Mouse (Mus musculus) MEL (cell line): ENCODE measurements around the gene Gad1. TPM values are rescaled to one million over a fixed set of nuclear protein-coding genes. Genes with fewer than 3 reads are reported as not detected.

ENCODE experiments used
- DNase-seq: peaks from one replicate; pipeline ENCODE4 v3.0.0; 2011; ENCODE audit warnings: low read depth, low spot score
- H3K27ac ChIP-seq: 2 replicates; pipeline ENCODE4 v1.5.1; 2012; ENCODE audit warnings: low read depth, mild to moderate bottlenecking, control low read depth, low read length, moderate library complexity; ENCODE audit not compliant: control insufficient read depth
- H3K27me3 ChIP-seq, 2 experiments: fragments of 150-350 bp in 1 of 2; sonication (generic) in 1 of 2; 2 replicates each; pipeline ENCODE4 v1.6.1; 2012; ENCODE audit warnings: low read length in 2 of 2, mild to moderate bottlenecking in 2 of 2, improper control_type of control experiment in 1 of 2, moderate library complexity in 1 of 2; ENCODE audit not compliant: insufficient read depth in 2 of 2, control insufficient read depth in 1 of 2
- H3K36me3 ChIP-seq, 2 experiments: 2 replicates each; pipeline ENCODE4 v1.6.1; 2012 to 2014; ENCODE audit warnings: low read length in 2 of 2, improper control_type of control experiment in 1 of 2, inconsistent platforms in 1 of 2, mild to moderate bottlenecking in 1 of 2; ENCODE audit not compliant: insufficient read depth in 2 of 2, control insufficient read depth in 1 of 2
- H3K4me1 ChIP-seq, 2 experiments: fragments of 150-350 bp in 1 of 2; sonication (generic) in 1 of 2; 2 replicates each; pipeline ENCODE4 v1.6.1; 2012; ENCODE audit warnings: low read length in 2 of 2, improper control_type of control experiment in 1 of 2, mild to moderate bottlenecking in 1 of 2; ENCODE audit not compliant: insufficient read depth in 2 of 2, control insufficient read depth in 1 of 2
- H3K4me3 ChIP-seq, 2 experiments: fragments of 150-350 bp in 1 of 2; sonication (generic) in 1 of 2; 2 replicates each; pipeline ENCODE4 v1.5.1; 2012; ENCODE audit warnings: low read depth in 2 of 2, low read length in 2 of 2, mild to moderate bottlenecking in 2 of 2, moderate library complexity in 2 of 2, control low read depth in 1 of 2, improper control_type of control experiment in 1 of 2; ENCODE audit not compliant: control insufficient read depth in 1 of 2, insufficient read depth in 1 of 2
- H3K79me2 ChIP-seq: 2 replicates; pipeline ENCODE4 v1.6.1; 2012; ENCODE audit warnings: mild to moderate bottlenecking, low read length, moderate library complexity; ENCODE audit not compliant: control insufficient read depth, poor library complexity, insufficient read depth
- H3K9ac ChIP-seq: 2 replicates; pipeline ENCODE4 v1.6.1; 2012; ENCODE audit warnings: low read depth, mild to moderate bottlenecking, control low read depth, low read length, moderate library complexity; ENCODE audit not compliant: control insufficient read depth, poor library complexity, severe bottlenecking
- H3K9me3 ChIP-seq: fragments of 150-350 bp; sonication (generic); replicated peaks from 2 replicates; pipeline ENCODE4 v1.6.1; 2012; ENCODE audit warnings: mild to moderate bottlenecking, low read length, improper control_type of control experiment, moderate library complexity; ENCODE audit not compliant: insufficient read depth
- CHD1 ChIP-seq: IDR thresholded peaks from 2 replicates; pipeline ENCODE4 v1.6.1; 2012; ENCODE audit warnings: low read depth, mild to moderate bottlenecking, inconsistent platforms, low read length, improper control_type of control experiment
- CHD2 ChIP-seq: IDR thresholded peaks from 2 replicates; pipeline ENCODE4 v1.6.1; 2011; ENCODE audit warnings: low read length, improper control_type of control experiment
- E2F4 ChIP-seq: IDR thresholded peaks from 2 replicates; pipeline ENCODE4 v1.6.1; 2011; ENCODE audit warnings: low read depth, low read length, improper control_type of control experiment, borderline replicate concordance
- ELF1 ChIP-seq: IDR thresholded peaks from 2 replicates; pipeline ENCODE4 v1.6.1; 2014; ENCODE audit warnings: low read depth, mild to moderate bottlenecking, inconsistent platforms, low read length, improper control_type of control experiment, moderate library complexity
- ETS1 ChIP-seq: IDR thresholded peaks from 2 replicates; pipeline ENCODE4 v1.6.1; 2012; ENCODE audit warnings: low read depth, mild to moderate bottlenecking, inconsistent platforms, low read length, improper control_type of control experiment, moderate library complexity
- GABPA ChIP-seq: IDR thresholded peaks from 2 replicates; pipeline ENCODE4 v1.6.1; 2012; ENCODE audit warnings: low read depth, mild to moderate bottlenecking, inconsistent platforms, low read length, improper control_type of control experiment, moderate library complexity
- GATA1 ChIP-seq: IDR thresholded peaks from 2 replicates; pipeline ENCODE4 v1.6.1; 2011; ENCODE audit warnings: low read depth, low read length, improper control_type of control experiment
- HCFC1 ChIP-seq: IDR thresholded peaks from 2 replicates; pipeline ENCODE4 v1.6.1; 2012; ENCODE audit warnings: low read depth, mild to moderate bottlenecking, inconsistent platforms, low read length, improper control_type of control experiment, moderate library complexity
- JUND ChIP-seq: IDR thresholded peaks from 2 replicates; pipeline ENCODE4 v1.6.1; 2011; ENCODE audit warnings: low read depth, mild to moderate bottlenecking, improper control_type of control experiment, low read length
- KAT2A ChIP-seq: conservative IDR thresholded peaks from 2 replicates; pipeline ENCODE4 v1.6.1; 2012; ENCODE audit warnings: low read depth, low read length, improper control_type of control experiment, inconsistent platforms
- MXI1 ChIP-seq: IDR thresholded peaks from 2 replicates; pipeline ENCODE4 v1.6.1; 2011; ENCODE audit warnings: mild to moderate bottlenecking, low read depth, low read length, improper control_type of control experiment
- MYC ChIP-seq: IDR thresholded peaks from 2 replicates; pipeline ENCODE4 v1.6.1; 2011; ENCODE audit warnings: low read depth, mild to moderate bottlenecking, low read length, improper control_type of control experiment, moderate library complexity
- POLR2A ChIP-seq, 2 experiments: IDR thresholded peaks; 2 replicates each; pipeline ENCODE4 v1.6.1; 2011 to 2012; ENCODE audit warnings: low read length in 2 of 2, mild to moderate bottlenecking in 2 of 2, control low read depth in 1 of 2, improper control_type of control experiment in 1 of 2, low read depth in 1 of 2, moderate library complexity in 1 of 2; ENCODE audit not compliant: control insufficient read depth in 1 of 2, insufficient read depth in 1 of 2, poor library complexity in 1 of 2
- POLR2AphosphoS2 ChIP-seq: IDR thresholded peaks from 2 replicates; pipeline ENCODE4 v1.6.1; 2011; ENCODE audit warnings: low read length, improper control_type of control experiment
- RAD21 ChIP-seq: IDR thresholded peaks from 2 replicates; pipeline ENCODE4 v1.6.1; 2011; ENCODE audit warnings: mild to moderate bottlenecking, low read depth, low read length, improper control_type of control experiment
- RCOR1 ChIP-seq: IDR thresholded peaks from 2 replicates; pipeline ENCODE4 v1.6.1; 2012; ENCODE audit warnings: low read depth, mild to moderate bottlenecking, inconsistent platforms, low read length, improper control_type of control experiment
- SIN3A ChIP-seq: IDR thresholded peaks from 2 replicates; pipeline ENCODE4 v1.6.1; 2012; ENCODE audit warnings: low read length, improper control_type of control experiment, inconsistent platforms
- SMC3 ChIP-seq: IDR thresholded peaks from 2 replicates; pipeline ENCODE4 v1.6.1; 2011; ENCODE audit warnings: low read depth, low read length, improper control_type of control experiment
- TBP ChIP-seq: IDR thresholded peaks from 2 replicates; pipeline ENCODE4 v1.8.0; 2011; ENCODE audit warnings: low read depth, low read length, improper control_type of control experiment
- USF1 ChIP-seq: IDR thresholded peaks from 2 replicates; pipeline ENCODE4 v1.6.1; 2014; ENCODE audit warnings: low read depth, mild to moderate bottlenecking, inconsistent platforms, low read length, improper control_type of control experiment, moderate library complexity
- ZC3H11A ChIP-seq: IDR thresholded peaks from 2 replicates; pipeline ENCODE4 v1.6.1; 2012; ENCODE audit warnings: low read depth, mild to moderate bottlenecking, inconsistent platforms, low read length, improper control_type of control experiment
- ZKSCAN1 ChIP-seq: IDR thresholded peaks from 2 replicates; pipeline ENCODE4 v1.6.1; 2012; ENCODE audit warnings: low read depth, mild to moderate bottlenecking, inconsistent platforms, low read length, improper control_type of control experiment, moderate library complexity
- ZNF384 ChIP-seq: IDR thresholded peaks from 2 replicates; pipeline ENCODE4 v1.6.1; 2012; ENCODE audit warnings: low read depth, mild to moderate bottlenecking, inconsistent platforms, low read length, improper control_type of control experiment
- polyA plus RNA-seq, 2 experiments: library from polyadenylated mRNA; stranded (reverse) in 1 of 2; unstranded in 1 of 2; fragments of >175 nt in 1 of 2; fragments of >200 nt in 1 of 2; gene quantifications; 2 replicates each; pipeline versions ENCODE4 v1.2.1 to v1.2.4; 2012; ENCODE audit warnings: low replicate concordance in 2 of 2, low read depth in 1 of 2; ENCODE audit not compliant: insufficient read length in 2 of 2, insufficient read depth in 1 of 2, missing spikeins in 1 of 2
- total RNA-seq: library from RNA; depleted of rRNA; stranded (reverse); fragments of 300-350 nt; gene quantifications from 2 replicates; pipeline ENCODE4 v1.2.3, GENCODE M21; 2012

The Gad1 gene
- total and polyA plus RNA-seq, 3 experiments, result not detected

DNA sequence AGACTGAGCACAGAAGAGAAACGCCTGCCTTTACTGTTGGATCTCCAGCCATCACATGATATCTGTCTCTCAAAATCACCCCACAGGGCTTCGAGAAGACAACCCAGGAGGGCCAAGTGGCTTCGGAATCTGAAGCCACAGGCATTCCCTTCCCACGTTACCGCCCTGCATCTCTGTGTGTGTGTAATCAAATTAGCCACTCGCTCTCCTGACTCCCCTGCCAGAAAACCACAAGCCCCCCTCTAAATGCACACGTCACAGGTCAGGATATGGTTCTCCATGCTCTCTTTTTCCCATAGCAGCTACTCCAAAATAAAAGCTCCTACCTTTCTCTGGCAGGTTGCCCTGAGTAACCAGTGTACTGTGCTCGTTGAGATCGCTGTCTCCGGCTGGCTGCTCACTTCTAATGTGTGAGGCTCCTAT lies 76.5 kb downstream of the Gad1 start:
- Histone ChIP-seq H3K4me1 (no peaks in the 10 kb centered on the region), H3K4me3 (no peak overlapping the region), H3K9ac (no peak overlapping the region), H3K79me2 (no peaks in the 10 kb centered on the region), H3K27ac (no peak overlapping the region), H3K9me3 (no peaks in the 10 kb centered on the region), H3K36me3 (no peaks in the 10 kb centered on the region), H3K27me3 (no peaks in the 10 kb centered on the region)
- no peak for TF ChIP-seq RAD21
- no peak for TF ChIP-seq MXI1
- TF ChIP-seq ZC3H11A, result no peak
- no peak for TF ChIP-seq GABPA
- TF ChIP-seq CHD2, result no peak
- TF ChIP-seq RCOR1, result no peak
- TF ChIP-seq CHD1, result no peak
- TF ChIP-seq ZNF384, result no peak
- no peak for TF ChIP-seq JUND
- no peak for TF ChIP-seq ETS1
- no peak for TF ChIP-seq MYC
- TF ChIP-seq TBP, result no peak
- no peak for TF ChIP-seq HCFC1
- DNase-seq, result no peak

DNA sequence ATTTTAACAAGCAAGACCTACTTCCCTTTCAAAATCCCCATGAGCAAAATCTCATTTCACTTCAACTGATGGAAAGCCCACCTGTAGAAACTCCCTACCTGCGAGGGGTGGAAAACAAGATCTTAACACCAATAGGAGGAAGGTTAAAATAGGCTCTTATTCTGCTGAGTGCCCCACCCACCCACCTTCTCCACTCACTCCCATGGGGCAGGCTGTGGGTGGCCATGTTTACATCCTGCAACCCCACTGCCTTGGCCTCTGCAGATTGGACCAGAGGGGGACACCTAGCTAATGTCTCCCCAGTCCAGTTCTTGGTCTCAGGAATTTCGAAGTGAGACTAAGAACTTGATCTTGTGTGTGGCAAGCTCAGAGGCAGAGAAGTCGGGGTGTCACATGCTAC lies 77.0 kb downstream of the Gad1 start:
- Histone ChIP-seq H3K4me3 (no peak overlapping the region), H3K4me1 (no peaks in the 10 kb centered on the region), H3K27me3 (no peaks in the 10 kb centered on the region; a peak in 1 of 4 replicates), H3K36me3 (no peaks in the 10 kb centered on the region), H3K27ac (no peak overlapping the region), H3K79me2 (no peaks in the 10 kb centered on the region), H3K9me3 (no peaks in the 10 kb centered on the region), H3K9ac (no peak overlapping the region)
- DNase-seq, result no peak
- TF ChIP-seq POLR2A (IDR thresholded peaks at IDR 0.05; ENCODE audit: control insufficient read depth in 1 of 2, insufficient read depth in 1 of 2, low read depth in 1 of 2, low read length in 2 of 2, poor library complexity in 1 of 2), result no peak
- no peak for TF ChIP-seq GATA1
- TF ChIP-seq SIN3A, result no peak
- no peak for TF ChIP-seq CHD2
- TF ChIP-seq ETS1, result no peak
- no peak for TF ChIP-seq USF1
- no peak for TF ChIP-seq ELF1
- TF ChIP-seq SMC3, result no peak
- TF ChIP-seq POLR2AphosphoS2, result no peak
- no peak for TF ChIP-seq ZKSCAN1
- TF ChIP-seq KAT2A, result no peak
- no peak for TF ChIP-seq E2F4
